ENCODE assay signal across 15 mouse cellular contexts in genomic region chr19:44891446-44891845, GRCm38 (mm10).
"Had no signal": no experiment of that assay in that cellular context is flagged by ENCODE, and none has a peak within 500 bp of the region (broad histone marks: within the 10 kb centered on the region; RNA-seq: fewer than 3 reads in every experiment).

No protein-coding gene starts in this region.

- H3K4me2 ChIP-seq: liver, embryonic 13.5 days; stomach, embryonic 15.5 days had no signal

- H3K9me3 ChIP-seq: liver, embryonic 13.5 days; stomach, embryonic 15.5 days had no signal

- H3K27ac ChIP-seq: hindbrain, postnatal 0 days; layer of hippocampus, adult 2 months; liver, embryonic 13.5 days; macrophage; stomach, embryonic 15.5 days had no signal

- H3K9ac ChIP-seq: liver, embryonic 13.5 days; stomach, embryonic 15.5 days had no signal

- DNase-seq: kidney, adult 9 months; layer of hippocampus, adult 9-11 months; liver, embryonic 13.5 days; lung, adult 2 months; lung, postnatal 14 days; midbrain, embryonic 14.5 days; right cerebral cortex, postnatal 25 days; spleen, adult 18-20 months; thymus, postnatal 25 days had no signal

- H3K36me3 ChIP-seq: liver, embryonic 13.5 days; stomach, embryonic 15.5 days had no signal

- H3K4me3 ChIP-seq: layer of hippocampus, adult 2 months; liver, embryonic 13.5 days; stomach, embryonic 15.5 days had no signal

- ATAC-seq: hindbrain, postnatal 0 days; inflammation-experienced regulatory T-cells, adult 6 months; intestine, embryonic 16.5 days had no signal
